Mouse (Mus musculus) limb, embryonic 14.5 days (tissue): ENCODE data around the gene Grpel1. TPM values are rescaled to one million over a fixed set of nuclear protein-coding genes. Genes with fewer than 3 reads are reported as not detected.

Experiments
- ATAC-seq: fragments of 200-750 bp; cut with Nextera tagmentation; 2 replicates; pipeline ENCODE4 v1.8.0; 2017; ENCODE audit warnings: low read depth, moderate number of reproducible peaks, moderate TSS enrichment; ENCODE audit not compliant: low FRiP score
- DNase-seq: peaks from one replicate; pipeline ENCODE4 v3.0.0-alpha.2; 2015; ENCODE audit warnings: low spot score
- H3K27ac ChIP-seq: fragments of 300-500 bp; sonication (generic); replicated peaks from 2 replicates; pipeline ENCODE4 v1.5.1; 2014; ENCODE audit warnings: low read depth, mild to moderate bottlenecking, low read length, moderate library complexity, mixed read lengths
- H3K27me3 ChIP-seq: fragments of 300-500 bp; sonication (generic); 2 replicates; pipeline ENCODE4 v1.6.1; 2014; ENCODE audit warnings: low read length, mixed read lengths; ENCODE audit not compliant: control insufficient read depth, insufficient read depth
- H3K36me3 ChIP-seq: fragments of 300-500 bp; sonication (generic); 2 replicates; pipeline ENCODE4 v1.6.1; 2014; ENCODE audit warnings: mild to moderate bottlenecking, low read length, moderate library complexity, mixed read lengths; ENCODE audit not compliant: control insufficient read depth, insufficient read depth
- H3K4me1 ChIP-seq: fragments of 300-500 bp; sonication (generic); 2 replicates; pipeline ENCODE4 v1.6.1; 2014; ENCODE audit warnings: antibody characterized with exemption, low read length, mixed read lengths; ENCODE audit not compliant: control insufficient read depth, insufficient read depth
- H3K4me2 ChIP-seq: fragments of 300-500 bp; sonication (generic); replicated peaks from 2 replicates; pipeline ENCODE4 v1.6.1; 2014; ENCODE audit warnings: low read depth, mild to moderate bottlenecking, low read length, moderate library complexity; ENCODE audit not compliant: severe bottlenecking
- H3K4me3 ChIP-seq: fragments of 300-500 bp; sonication (generic); replicated peaks from 2 replicates; pipeline ENCODE4 v1.5.1; 2014; ENCODE audit warnings: low read length
- H3K9ac ChIP-seq: fragments of 300-500 bp; sonication (generic); 2 replicates; pipeline ENCODE4 v1.6.1; 2014; ENCODE audit warnings: mild to moderate bottlenecking, low read depth, low read length, moderate library complexity; ENCODE audit not compliant: severe bottlenecking
- H3K9me3 ChIP-seq: fragments of 300-500 bp; sonication (generic); 2 replicates; pipeline ENCODE4 v1.6.1; 2016; ENCODE audit warnings: low read length; ENCODE audit not compliant: control insufficient read depth
- POLR2A ChIP-seq: fragments of 200-500 bp; IDR thresholded peaks from 2 replicates; pipeline ENCODE4 v1.8.0; 2012; ENCODE audit warnings: inconsistent platforms, mild to moderate bottlenecking, moderate library complexity, borderline replicate concordance; ENCODE audit not compliant: insufficient read depth, insufficient read length; ENCODE audit errors: extremely low read depth
- WGBS: fragments of 180-500 bp; shearing (Covaris S2); extraction: QIAGEN DNeasy Blood & Tissue Kit; methylation state at CpG from one replicate; pipeline ENCODE4 v1.1.7; 2014; 5-methylcytosine and 5-hydroxymethylcytosine counted together
- polyA plus RNA-seq, 2 experiments: library from polyadenylated mRNA; depleted of rRNA in 1 of 2; stranded (reverse) in 1 of 2; unstranded in 1 of 2; fragments of >200 nt; fragmentation: Nextera tagmentation in 1 of 2; extraction: Ambion mirVana in 1 of 2; gene quantifications; 2 replicates each; pipeline versions ENCODE4 v1.2.1 to v1.2.3; 2012 to 2014

The Grpel1 gene
- polyA plus RNA-seq, 2 experiments = 22.9 to 52.8 TPM

DNA sequence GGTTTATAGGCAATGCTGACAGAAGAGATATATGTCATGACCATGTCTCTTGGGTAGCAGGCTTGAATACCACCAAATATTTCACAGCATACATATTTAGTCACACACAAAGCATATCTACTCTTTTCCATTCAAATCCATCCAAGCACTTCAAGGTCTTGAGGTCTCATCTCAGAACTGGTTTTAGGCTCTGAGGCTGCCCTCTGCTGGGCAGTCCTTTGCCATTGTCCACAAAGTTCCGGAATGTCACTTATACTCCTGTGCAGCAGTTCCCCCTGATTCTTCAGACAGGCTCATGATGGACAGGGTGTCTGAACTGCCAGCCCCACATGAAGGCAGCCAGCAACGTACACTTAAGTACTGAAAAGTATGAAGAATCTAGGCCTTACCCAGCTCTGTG, 24.4 kb downstream of the Grpel1 start:
- TF ChIP-seq POLR2A = no peak
- peak; percentile 26 for DNase-seq
- ATAC-seq = no peak

DNA sequence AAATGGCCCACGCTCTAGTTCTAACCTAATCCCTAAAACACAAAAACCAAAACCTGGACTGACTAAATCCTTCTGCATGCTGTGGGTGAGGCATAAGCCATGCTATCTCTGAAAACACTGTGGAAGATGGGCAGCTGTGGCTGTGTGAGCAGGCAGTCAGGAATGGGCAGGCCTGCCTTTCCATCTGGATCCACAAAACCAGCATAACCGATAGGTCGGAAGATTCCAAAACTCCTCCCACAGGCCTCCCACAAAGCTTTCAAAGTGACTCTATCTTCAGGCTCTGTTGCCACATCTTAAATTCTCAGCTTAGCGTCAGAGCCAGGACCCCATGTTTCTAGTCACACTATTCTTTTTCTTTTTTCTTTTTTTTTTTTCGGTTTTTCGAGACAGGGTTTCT, 29.1 kb downstream of the Grpel1 start:
- Histone ChIP-seq H3K4me1 (no peaks in the 10 kb centered on the region), H3K36me3 (peaks cover 58% of the 10 kb centered on the region), H3K9me3 (no peaks in the 10 kb centered on the region), H3K9ac (no peak overlapping the region), H3K4me2 (no peak overlapping the region), H3K27me3 (no peaks in the 10 kb centered on the region), H3K27ac (no peak overlapping the region), H3K4me3 (no peak overlapping the region)
- no peak for DNase-seq
- ATAC-seq = no peak
- TF ChIP-seq POLR2A = no peak
- WGBS = 87% methylated on average over 6 of the region's 6 CpGs

More for the DNA sequence above, 24.4 kb downstream of the Grpel1 start:
- peaks cover 5% of the 10 kb centered on the region for H3K4me1 ChIP-seq
- peaks cover 25% of the 10 kb centered on the region for H3K36me3 ChIP-seq
- WGBS = 58% methylated on average over 2 of the region's 2 CpGs
- peaks cover 16% of the 10 kb centered on the region for H3K27me3 ChIP-seq
- no peaks in the 10 kb centered on the region for H3K9me3 ChIP-seq
- no peak overlapping the region for H3K4me3 ChIP-seq
- no peak overlapping the region for H3K4me2 ChIP-seq
- no peak overlapping the region for H3K9ac ChIP-seq
- H3K27ac ChIP-seq = no peak overlapping the region

DNA sequence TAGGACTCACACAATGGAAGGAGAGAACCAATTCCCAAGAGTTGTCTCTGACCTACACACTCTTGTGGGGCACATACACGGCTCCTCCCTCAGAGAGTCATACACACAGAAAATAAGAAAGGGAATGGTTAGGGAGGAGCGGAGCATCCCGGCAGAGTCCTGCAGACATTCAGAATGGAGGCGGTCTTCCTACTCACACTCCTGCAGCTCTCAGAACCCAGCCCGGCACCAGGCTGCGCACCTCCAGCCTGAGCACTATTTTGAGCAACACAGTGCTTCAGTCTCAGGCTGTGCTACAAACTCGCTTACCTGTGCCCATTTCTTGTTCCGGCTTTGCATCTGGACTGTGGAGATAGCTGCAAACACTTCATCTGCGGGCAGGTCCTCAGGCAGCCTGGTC, 29.9 kb downstream of the Grpel1 start:
- Histone ChIP-seq H3K4me1 (no peaks in the 10 kb centered on the region), H3K9me3 (no peaks in the 10 kb centered on the region), H3K4me2 (no peak overlapping the region), H3K4me3 (no peak overlapping the region), H3K9ac (no peak overlapping the region), H3K27ac (no peak overlapping the region), H3K27me3 (no peaks in the 10 kb centered on the region), H3K36me3 (peaks cover 61% of the 10 kb centered on the region)
- DNase-seq = no peak
- 97% methylated on average over 9 of the region's 9 CpGs for WGBS
- no peak for TF ChIP-seq POLR2A
- ATAC-seq = no peak

DNA sequence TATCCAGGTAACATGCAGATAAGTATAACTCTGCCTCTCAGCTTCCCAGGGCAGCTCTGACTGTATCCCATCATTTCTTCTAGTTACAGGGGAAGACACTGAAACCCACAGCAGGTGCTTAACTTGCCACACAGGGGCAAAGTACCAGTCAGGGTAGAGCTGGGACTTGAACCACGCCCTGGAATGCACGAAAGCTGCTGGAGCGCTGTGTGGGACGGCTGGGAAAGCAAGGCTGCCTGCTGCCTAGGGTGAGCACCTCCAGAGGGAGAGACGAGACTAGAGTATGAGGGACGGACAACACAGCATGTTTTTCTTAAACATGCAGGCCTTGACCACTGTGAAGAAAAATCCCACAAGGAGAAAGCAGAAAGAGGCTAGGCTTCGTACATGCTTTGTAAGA, 40.4 kb downstream of the Grpel1 start:
- WGBS = 89% methylated on average over 7 of the region's 7 CpGs
- H3K36me3 ChIP-seq = peaks cover 86% of the 10 kb centered on the region
- no peak overlapping the region for H3K27ac ChIP-seq
- H3K4me1 ChIP-seq = no peaks in the 10 kb centered on the region
- H3K4me2 ChIP-seq = no peak overlapping the region
- H3K27me3 ChIP-seq = no peaks in the 10 kb centered on the region
- TF ChIP-seq POLR2A = no peak
- H3K9ac ChIP-seq = no peak overlapping the region
- no peaks in the 10 kb centered on the region for H3K9me3 ChIP-seq
- no peak overlapping the region for H3K4me3 ChIP-seq
- no peak for ATAC-seq
- no peak for DNase-seq

DNA sequence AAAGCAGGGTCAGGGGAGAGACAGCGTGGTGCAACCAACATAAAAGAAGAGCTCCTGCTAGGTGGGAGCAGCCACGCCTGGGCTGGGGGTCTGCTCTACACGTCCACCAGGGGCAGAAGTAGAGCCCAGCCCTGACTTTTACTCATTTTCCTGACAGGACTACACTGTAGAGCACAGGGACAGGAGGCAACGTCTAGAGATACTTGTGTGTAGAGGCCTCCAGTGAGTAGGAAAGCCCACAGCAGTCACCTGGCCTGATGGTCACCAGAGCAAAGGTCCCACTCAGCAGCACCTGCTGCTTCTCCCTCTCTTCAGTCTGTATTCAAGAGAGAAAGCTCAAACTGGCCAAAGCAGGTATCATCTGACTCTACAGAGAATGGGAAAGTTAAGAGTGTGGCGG, 40.8 kb downstream of the Grpel1 start:
- no peak overlapping the region for H3K4me3 ChIP-seq
- DNase-seq = no peak
- H3K4me1 ChIP-seq = no peaks in the 10 kb centered on the region
- no peaks in the 10 kb centered on the region for H3K9me3 ChIP-seq
- no peak overlapping the region for H3K9ac ChIP-seq
- H3K4me2 ChIP-seq = no peak overlapping the region
- no peak for ATAC-seq
- H3K27me3 ChIP-seq = no peaks in the 10 kb centered on the region
- H3K27ac ChIP-seq = no peak overlapping the region
- WGBS = 77% methylated on average over 5 of the region's 5 CpGs
- no peak for TF ChIP-seq POLR2A
- H3K36me3 ChIP-seq = peaks cover 86% of the 10 kb centered on the region

DNA sequence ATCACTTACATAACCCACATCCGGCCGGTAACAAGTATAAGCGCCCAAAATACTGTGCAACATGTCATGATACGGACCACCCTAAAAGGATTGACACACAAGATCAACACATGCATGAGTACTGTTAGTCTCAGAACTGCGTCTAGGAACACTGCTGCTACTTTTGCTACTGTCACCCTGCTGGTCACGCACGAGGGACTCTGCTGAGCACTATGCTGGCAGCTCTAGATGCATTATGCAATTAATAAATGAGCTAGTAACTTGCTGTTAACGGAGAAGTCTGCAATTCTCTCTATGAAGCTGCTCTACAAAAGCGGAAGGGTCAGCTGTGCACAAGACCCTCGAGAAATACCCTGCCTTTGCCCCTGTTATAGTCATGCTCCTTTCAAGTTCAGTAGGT, 43.6 kb downstream of the Grpel1 start:
- DNase-seq = no peak
- ATAC-seq = no peak
- Histone ChIP-seq H3K4me3 (no peak overlapping the region), H3K9me3 (no peaks in the 10 kb centered on the region), H3K36me3 (peaks cover 86% of the 10 kb centered on the region), H3K27me3 (no peaks in the 10 kb centered on the region), H3K27ac (no peak overlapping the region), H3K4me1 (no peaks in the 10 kb centered on the region), H3K9ac (no peak overlapping the region), H3K4me2 (no peak overlapping the region)
- 91% methylated on average over 10 of the region's 10 CpGs for WGBS
- no peak for TF ChIP-seq POLR2A
